Mouse (Mus musculus) bone marrow macrophage, adult 2 months (primary cell): Measurements from ENCODE around the gene E130116L18Rik.

Source experiments
- CTCF ChIP-seq: IDR thresholded peaks from 2 replicates; pipeline ENCODE4 v1.5.1; 2012; ENCODE audit warnings: low read depth, mild to moderate bottlenecking, low read length, moderate library complexity
- POLR2A ChIP-seq: IDR thresholded peaks from 2 replicates; pipeline ENCODE4 v1.6.1; 2012; ENCODE audit warnings: mild to moderate bottlenecking, low read depth, low read length, borderline replicate concordance

GRCm38 (mm10) chr5:25252423-25252822 is 29.5 kb upstream of the E130116L18Rik start:
- TF ChIP-seq CTCF (no peak), POLR2A (no peak)
